Mouse (Mus musculus): Measurements from ENCODE around the gene Lgalsl. TPM values are rescaled to one million over a fixed set of nuclear protein-coding genes. Genes with fewer than 3 reads are reported as not detected.

The Lgalsl gene
- polyA plus RNA-seq, 1 experiment from 2014 or later: 36.2 TPM

DNA sequence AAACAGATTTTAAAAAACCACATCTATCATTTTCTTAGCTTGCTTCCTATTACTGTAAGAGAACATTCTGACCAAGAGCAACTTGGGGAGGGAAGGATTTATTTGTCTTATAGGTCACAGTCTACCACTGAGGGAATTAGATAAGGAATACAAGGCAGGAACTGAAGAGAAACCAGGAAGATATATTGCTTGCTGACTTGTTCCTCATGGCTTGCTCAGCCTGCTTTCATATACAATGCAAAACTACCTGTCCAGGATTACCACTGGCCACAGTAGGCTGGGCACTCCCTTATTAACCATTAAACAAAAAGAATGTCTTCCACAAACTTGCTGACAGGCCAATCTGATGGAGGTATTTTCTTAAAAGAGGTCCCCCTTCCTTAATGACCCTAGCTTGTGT is 54.2 kb downstream of the Lgalsl start:
- no peak overlapping the region for H3K4me2 ChIP-seq
- no peaks in the 10 kb centered on the region for H3K36me3 ChIP-seq
- H3K4me3 ChIP-seq (replicated peaks): no peak overlapping the region
- H3K4me1 ChIP-seq: no peaks in the 10 kb centered on the region
- no peak for ATAC-seq (replicated peaks; ENCODE audit: low FRiP score)
- no peak overlapping the region for H3K27ac ChIP-seq
- H3K9ac ChIP-seq: no peak overlapping the region
- no peaks in the 10 kb centered on the region for H3K9me3 ChIP-seq (replicated peaks)
- H3K27me3 ChIP-seq: no peaks in the 10 kb centered on the region

Other genes with a start within 250 kb of the Lgalsl start
- gene Aftph, start 89.5 kb downstream of the Lgalsl start, polyA plus RNA-seq (2015; fragmentation: Nextera tagmentation; extraction: Ambion mirVana): 22.0 and 23.0 TPM in 2 replicates

Measured in kidney, embryonic 15.5 days (tissue).